Mouse (Mus musculus): ENCODE results near the gene Arhgdig.

GRCm38 (mm10) chr17:26178611-26179010, 29.0 kb downstream of the Arhgdig start:
- TF ChIP-seq POLR2A (IDR thresholded peaks at IDR 0.05; ENCODE audit: low read depth, low read length) (no peak), RAD21 (IDR thresholded peaks at IDR 0.05; ENCODE audit: low read depth, low read length) (no peak), POLR2AphosphoS2 (IDR thresholded peaks at IDR 0.05; ENCODE audit: low read depth, low read length) (no peak)
